Mouse (Mus musculus) testis, adult 2 months (tissue): ENCODE measurements around the gene Plcb1.

ENCODE experiments used
- CTCF ChIP-seq: fragments of 200-500 bp; IDR thresholded peaks from 2 replicates; pipeline ENCODE4 v1.5.1; 2012; ENCODE audit warnings: low read depth, mild to moderate bottlenecking, inconsistent platforms, low read length, moderate library complexity; ENCODE audit not compliant: control insufficient read depth, insufficient read depth, insufficient replicate concordance
- POLR2A ChIP-seq: fragments of 200-500 bp; IDR thresholded peaks from 2 replicates; pipeline ENCODE4 v1.6.1; 2012; ENCODE audit warnings: low read depth, mild to moderate bottlenecking, inconsistent platforms, low read length, moderate library complexity; ENCODE audit not compliant: control insufficient read depth

- TF ChIP-seq CTCF, result no peak
- TF ChIP-seq POLR2A, result no peak
Measured at GRCm38 (mm10) chr2:135051540-135052288, 265.8 kb downstream of the Plcb1 start.
